In genomic region chr5:90478886-90479285, GRCm38 (mm10) we compare ENCODE assay signal across 32 mouse cellular contexts. TPM values are rescaled to one million over a fixed set of nuclear protein-coding genes. Genes with fewer than 3 reads are reported as not detected.
DNase-seq lines count a peak whose midpoint lies in the region; ATAC-seq lines count a peak whose summit lies in the region.
"Had no signal": no experiment of that assay in that cellular context is flagged by ENCODE, and none has a peak within 500 bp of the region (broad histone marks: within the 10 kb centered on the region; RNA-seq: fewer than 3 reads in every experiment).

No protein-coding gene starts in this region.

- intact Hi-C loops in heart, postnatal 14 days (cut with DNase I): no loop called here

- 15% methylated on average over 1 of the region's 1 CpGs for WGBS in liver, embryonic 16.5 days (ENCODE audit: insufficient replicate concordance)
- 91% methylated on average over 1 of the region's 1 CpGs for WGBS in kidney, embryonic 15.5 days

- H3K27me3 ChIP-seq in liver, embryonic 16.5 days (ENCODE audit: control insufficient read depth, insufficient read depth, low read depth, low read length): no peaks in the 10 kb centered on the region
- H3K27me3 ChIP-seq in kidney, embryonic 15.5 days: no peaks in the 10 kb centered on the region
- H3K27me3 ChIP-seq: embryonic facial prominence, embryonic 12.5 days; embryonic facial prominence, embryonic 15.5 days; heart, embryonic 13.5 days; hindbrain, embryonic 13.5 days had no signal

- no peaks in the 10 kb centered on the region for H3K36me3 ChIP-seq in liver, embryonic 16.5 days (ENCODE audit: control insufficient read depth, insufficient read depth)
- no peaks in the 10 kb centered on the region for H3K36me3 ChIP-seq in kidney, embryonic 15.5 days
- H3K36me3 ChIP-seq: embryonic facial prominence, embryonic 12.5 days; embryonic facial prominence, embryonic 15.5 days; heart, embryonic 10.5 days; heart, embryonic 13.5 days; hindbrain, embryonic 10.5 days; hindbrain, embryonic 13.5 days had no signal

- H3K4me1 ChIP-seq in liver, embryonic 16.5 days (ENCODE audit: control insufficient read depth, low read depth, low read length): no peaks in the 10 kb centered on the region; the same call in none of the 2 replicates
- H3K4me1 ChIP-seq in kidney, embryonic 15.5 days: no peaks in the 10 kb centered on the region
- H3K4me1 ChIP-seq: embryonic facial prominence, embryonic 12.5 days; embryonic facial prominence, embryonic 15.5 days; heart, embryonic 10.5 days; heart, embryonic 13.5 days; hindbrain, embryonic 10.5 days; hindbrain, embryonic 13.5 days had no signal

- H3K9me3 ChIP-seq in liver, embryonic 16.5 days (replicated peaks; ENCODE audit: control insufficient read depth, low read length): no peaks in the 10 kb centered on the region
- H3K9me3 ChIP-seq in kidney, embryonic 15.5 days (replicated peaks): no peaks in the 10 kb centered on the region
- H3K9me3 ChIP-seq: embryonic facial prominence, embryonic 12.5 days; embryonic facial prominence, embryonic 15.5 days; heart, embryonic 10.5 days; heart, embryonic 13.5 days; hindbrain, embryonic 10.5 days; hindbrain, embryonic 13.5 days had no signal

- no peak for DNase-seq in liver
- no peak for DNase-seq in spleen, postnatal 4 days (ENCODE audit: low spot score in 2 of 2)
- DNase-seq in heart, postnatal 14 days: no peak
- DNase-seq: adrenal gland, adult 8-10 months; adrenal gland, postnatal 25 days; cerebellum, adult 11-12 months; cerebellum, adult 8-10 months; cerebellum, postnatal 10 days; cerebellum, postnatal 36 days; forebrain, postnatal 0 days; gastrocnemius, postnatal 25 days; heart, adult 2 months had no signal

- no peak overlapping the region for H3K4me2 ChIP-seq in liver, embryonic 16.5 days (ENCODE audit: low read depth, low read length)
- no peak overlapping the region for H3K4me2 ChIP-seq in kidney, embryonic 15.5 days
- H3K4me2 ChIP-seq: embryonic facial prominence, embryonic 12.5 days; embryonic facial prominence, embryonic 15.5 days; heart, embryonic 13.5 days; hindbrain, embryonic 13.5 days had no signal

- no peak overlapping the region for H3K9ac ChIP-seq in liver, embryonic 16.5 days (ENCODE audit: low read depth, low read length)
- no peak overlapping the region for H3K9ac ChIP-seq in kidney, embryonic 15.5 days
- H3K9ac ChIP-seq: embryonic facial prominence, embryonic 12.5 days; embryonic facial prominence, embryonic 15.5 days; forebrain, postnatal 0 days; heart, embryonic 13.5 days; hindbrain, embryonic 13.5 days had no signal

- peak overlapping the region; percentile 7; the same call in 1 of the 2 replicates for H3K27ac ChIP-seq in liver, embryonic 16.5 days (ENCODE audit: low read length)
- no peak overlapping the region for H3K27ac ChIP-seq in kidney, embryonic 15.5 days
- H3K27ac ChIP-seq: embryonic facial prominence, embryonic 12.5 days; embryonic facial prominence, embryonic 15.5 days; heart, adult 2 months; heart, embryonic 10.5 days; heart, embryonic 13.5 days; hindbrain, embryonic 10.5 days; hindbrain, embryonic 13.5 days had no signal

- H3K4me3 ChIP-seq in liver, embryonic 16.5 days (ENCODE audit: low read depth, low read length): no peak overlapping the region
- no peak overlapping the region for H3K4me3 ChIP-seq in kidney, embryonic 15.5 days (replicated peaks)
- H3K4me3 ChIP-seq: embryonic facial prominence, embryonic 12.5 days; embryonic facial prominence, embryonic 15.5 days; heart, adult 2 months; heart, embryonic 10.5 days; heart, embryonic 13.5 days; hindbrain, embryonic 10.5 days; hindbrain, embryonic 13.5 days had no signal

- ATAC-seq in liver, embryonic 16.5 days (ENCODE audit: low read depth): no peak
- peak; percentile 74 for ATAC-seq in granulocyte monocyte progenitor cell, adult 5-6 weeks (replicated peaks; ENCODE audit: poor library complexity, severe bottlenecking)
- ATAC-seq in megakaryocyte progenitor cell, adult 5-6 weeks (replicated peaks; ENCODE audit: poor library complexity): peak; percentile 83
- ATAC-seq in kidney, embryonic 15.5 days (replicated peaks; ENCODE audit: low FRiP score): no peak
- ATAC-seq: activated CD4-positive, CD25-positive, alpha-beta regulatory T cell, adult 4 months; CD4-positive, CD25-positive, alpha-beta regulatory T cell, adult 4 months; forebrain, embryonic 14.5 days; forebrain, postnatal 0 days; hindbrain, embryonic 16.5 days had no signal

RNA-seq across cellular contexts. Expression of gene Afp, which starts 11.7 kb away (rescaled TPM):
- 15,779 and 15,904 TPM in 2 replicates for polyA plus RNA-seq in liver, embryonic 16.5 days (2015; fragmentation: Nextera tagmentation; extraction: Ambion mirVana)
- total RNA-seq in granulocyte monocyte progenitor cell, adult 5-6 weeks (2014; fragmentation: Nextera tagmentation): 2.4 and 4.4 TPM in 2 replicates
- total RNA-seq in granulocyte monocyte progenitor cell, adult 5-6 weeks (2017): 2.2 and 2.9 TPM in 2 replicates
- total RNA-seq in megakaryocyte progenitor cell, adult 5-6 weeks (2015): 1.1 and 1.2 TPM in 2 replicates
- 0.21 and 1.3 TPM in 2 replicates for total RNA-seq in megakaryocyte progenitor cell, adult 5-6 weeks (2017)
- not detected for total RNA-seq in heart, postnatal 14 days (2021)
- polyA plus RNA-seq in kidney, embryonic 15.5 days (2015; fragmentation: Nextera tagmentation; extraction: Ambion mirVana): 119 and 206 TPM in 2 replicates
- total RNA-seq: adrenal gland, adult 8-10 months; adrenal gland, postnatal 25 days; forebrain, postnatal 0 days; gastrocnemius, adult 8-10 months; gastrocnemius, postnatal 25 days; heart, adult 2 months; heart, postnatal 25 days had no signal
- polyA plus RNA-seq: forebrain, embryonic 14.5 days; heart, adult 2 months had no signal

RNA-seq across cellular contexts. Expression of gene Alb, which starts 18.2 kb away (rescaled TPM):
- polyA plus RNA-seq in liver, embryonic 16.5 days (2015; fragmentation: Nextera tagmentation; extraction: Ambion mirVana): 7,404 and 8,768 TPM in 2 replicates
- total RNA-seq in granulocyte monocyte progenitor cell, adult 5-6 weeks (2014; fragmentation: Nextera tagmentation): not detected in 2 replicates
- total RNA-seq in granulocyte monocyte progenitor cell, adult 5-6 weeks (2017): not detected in 2 replicates
- not detected in 2 replicates for total RNA-seq in megakaryocyte progenitor cell, adult 5-6 weeks (2015)
- total RNA-seq in megakaryocyte progenitor cell, adult 5-6 weeks (2017): not detected in 2 replicates
- total RNA-seq in heart, postnatal 14 days (2021): under 1 TPM in 1 of 2 experiments, not detected in 1; 0.34 TPM
- polyA plus RNA-seq in kidney, embryonic 15.5 days (2015; fragmentation: Nextera tagmentation; extraction: Ambion mirVana): 30.3 and 64.9 TPM in 2 replicates
- total RNA-seq: forebrain, postnatal 0 days; heart, adult 2 months; heart, postnatal 25 days; MEL had no signal
- polyA plus RNA-seq: activated CD4-positive, CD25-positive, alpha-beta regulatory T cell, adult 4 months; C2C12; CD4-positive, CD25-positive, alpha-beta regulatory T cell, adult 4 months; forebrain, embryonic 11.5 days; forebrain, embryonic 14.5 days; forebrain, postnatal 0 days; hindbrain, embryonic 10.5 days; hindbrain, embryonic 16.5 days had no signal

RNA-seq across cellular contexts. Expression of gene Afm, which starts 39.8 kb away (rescaled TPM):
- 34.3 and 34.6 TPM in 2 replicates for polyA plus RNA-seq in liver, embryonic 16.5 days (2015; fragmentation: Nextera tagmentation; extraction: Ambion mirVana)
- not detected in 2 replicates for total RNA-seq in granulocyte monocyte progenitor cell, adult 5-6 weeks (2014; fragmentation: Nextera tagmentation)
- total RNA-seq in granulocyte monocyte progenitor cell, adult 5-6 weeks (2017): not detected in 2 replicates
- total RNA-seq in megakaryocyte progenitor cell, adult 5-6 weeks (2015): not detected in 2 replicates
- not detected in 2 replicates for total RNA-seq in megakaryocyte progenitor cell, adult 5-6 weeks (2017)
- not detected for total RNA-seq in heart, postnatal 14 days (2021)
- polyA plus RNA-seq in kidney, embryonic 15.5 days (2015; fragmentation: Nextera tagmentation; extraction: Ambion mirVana): 7.8 and 8.0 TPM in 2 replicates
- total RNA-seq: adrenal gland, postnatal 25 days; forebrain, postnatal 0 days; gastrocnemius, postnatal 25 days; heart, adult 2 months; heart, postnatal 25 days; MEL had no signal
- polyA plus RNA-seq: brain, embryonic 14.5 days; C2C12; CD4-positive, CD25-positive, alpha-beta regulatory T cell, adult 4 months; embryonic facial prominence, embryonic 12.5 days; embryonic facial prominence, embryonic 15.5 days; forebrain, embryonic 11.5 days; forebrain, embryonic 14.5 days; forebrain, postnatal 0 days; heart, adult 2 months; hindbrain, embryonic 10.5 days; hindbrain, embryonic 13.5 days; hindbrain, embryonic 16.5 days had no signal

Comparison
In these comparisons a context has a peak if more than half of its experiments do, and no peak if none do; other contexts are left out.
1. ATAC-seq: peak in granulocyte monocyte progenitor cell, adult 5-6 weeks (single experiment) and megakaryocyte progenitor cell, adult 5-6 weeks (single experiment); none in liver, embryonic 16.5 days (single experiment) and kidney, embryonic 15.5 days (single experiment).